Mouse (Mus musculus) limb, embryonic 11.5 days (tissue): ENCODE data around the gene Psmd11. TPM values are rescaled to one million over a fixed set of nuclear protein-coding genes. Genes with fewer than 3 reads are reported as not detected.

ENCODE experiments used
- ATAC-seq: fragments of 200-750 bp; cut with Nextera tagmentation; 2 replicates; pipeline ENCODE4 v1.8.0; 2017; ENCODE audit warnings: low read depth; ENCODE audit not compliant: insufficient number of reproducible peaks, low FRiP score, low TSS enrichment
- DNase-seq: peaks from one replicate; pipeline ENCODE4 v3.0.0-alpha.2; 2015; ENCODE audit warnings: low spot score
- H3K27ac ChIP-seq: fragments of 300-500 bp; sonication (generic); replicated peaks from 2 replicates; pipeline ENCODE4 v1.5.1; 2014; ENCODE audit warnings: low read depth, mild to moderate bottlenecking, low read length
- H3K27me3 ChIP-seq: fragments of 300-500 bp; sonication (generic); 2 replicates; pipeline ENCODE4 v1.6.1; 2014; ENCODE audit warnings: mild to moderate bottlenecking, low read length, mixed read lengths; ENCODE audit not compliant: control insufficient read depth, insufficient read depth
- H3K36me3 ChIP-seq: fragments of 300-500 bp; sonication (generic); 2 replicates; pipeline ENCODE4 v1.6.1; 2014; ENCODE audit warnings: mild to moderate bottlenecking, low read length, moderate library complexity, mixed read lengths; ENCODE audit not compliant: control insufficient read depth, insufficient read depth
- H3K4me1 ChIP-seq: fragments of 300-500 bp; sonication (generic); 2 replicates; pipeline ENCODE4 v1.6.1; 2014; ENCODE audit warnings: low read length, mixed read lengths; ENCODE audit not compliant: control insufficient read depth, insufficient read depth
- H3K4me2 ChIP-seq: fragments of 300-500 bp; sonication (generic); 2 replicates; pipeline ENCODE4 v1.6.1; 2014; ENCODE audit warnings: low read depth, mild to moderate bottlenecking, moderate library complexity; ENCODE audit not compliant: severe bottlenecking
- H3K4me3 ChIP-seq: fragments of 300-500 bp; sonication (generic); 2 replicates; pipeline ENCODE4 v1.5.1; 2014; ENCODE audit warnings: low read depth, low read length
- H3K9ac ChIP-seq: fragments of 300-500 bp; sonication (generic); 2 replicates; pipeline ENCODE4 v1.6.1; 2014; ENCODE audit warnings: mild to moderate bottlenecking, low read length
- H3K9me3 ChIP-seq: fragments of 300-500 bp; sonication (generic); 2 replicates; pipeline ENCODE4 v1.6.1; 2016; ENCODE audit warnings: low read length; ENCODE audit not compliant: control insufficient read depth
- WGBS: fragments of 180-500 bp; shearing (Covaris S2); extraction: QIAGEN DNeasy Blood & Tissue Kit; methylation state at CpG from one replicate; pipeline ENCODE4 v1.1.7; 2014; 5-methylcytosine and 5-hydroxymethylcytosine counted together
- polyA plus RNA-seq: library from polyadenylated mRNA; unstranded; fragments of >200 nt; fragmentation: Nextera tagmentation; extraction: Ambion mirVana; gene quantifications from 2 replicates; pipeline ENCODE4 v1.2.1, GENCODE M21; 2014

Gene Psmd11
- polyA plus RNA-seq, 1 experiment from 2014 or later: 334 TPM

GRCm38 (mm10) chr11:80481409-80482050, 53.1 kb downstream of the Psmd11 start:
- H3K27ac ChIP-seq: no peak overlapping the region
- no peak for DNase-seq
- no peak overlapping the region for H3K4me3 ChIP-seq
- H3K27me3 ChIP-seq: no peaks in the 10 kb centered on the region
- H3K9me3 ChIP-seq: no peaks in the 10 kb centered on the region
- H3K9ac ChIP-seq: no peak overlapping the region
- no peak for ATAC-seq
- peaks cover 7% of the 10 kb centered on the region for H3K4me1 ChIP-seq
- H3K4me2 ChIP-seq: no peak overlapping the region
- 82% methylated on average over 13 of the region's 13 CpGs for WGBS
- H3K36me3 ChIP-seq: no peaks in the 10 kb centered on the region

GRCm38 (mm10) chr11:80482347-80482746, 53.9 kb downstream of the Psmd11 start:
- Histone ChIP-seq H3K27ac (no peak overlapping the region), H3K9ac (no peak overlapping the region), H3K4me1 (peaks cover 7% of the 10 kb centered on the region), H3K27me3 (no peaks in the 10 kb centered on the region), H3K4me2 (no peak overlapping the region), H3K36me3 (no peaks in the 10 kb centered on the region), H3K9me3 (no peaks in the 10 kb centered on the region), H3K4me3 (no peak overlapping the region)
- WGBS: 77% methylated on average over 10 of the region's 10 CpGs
- ATAC-seq: no peak
- DNase-seq: no peak

- whole genome bisulfite sequencing: 91% methylated on average over 7 of the region's 7 CpGs
- H3K9me3 ChIP-seq: no peaks in the 10 kb centered on the region
- H3K4me2 ChIP-seq: no peak overlapping the region
- no peak for ATAC-seq
- peaks cover 2% of the 10 kb centered on the region for H3K4me1 ChIP-seq
- no peak for DNase-seq
- no peak overlapping the region for H3K4me3 ChIP-seq
- no peaks in the 10 kb centered on the region for H3K27me3 ChIP-seq
- H3K9ac ChIP-seq: no peak overlapping the region
- no peaks in the 10 kb centered on the region for H3K36me3 ChIP-seq
- no peak overlapping the region for H3K27ac ChIP-seq
These were observed 54.5 kb downstream of the Psmd11 start for GRCm38 (mm10) chr11:80482921-80483320.

- WGBS: 78% methylated on average over 6 of the region's 6 CpGs
- ATAC-seq (no peak), DNase-seq (no peak)
- Histone ChIP-seq H3K27me3 (no peaks in the 10 kb centered on the region), H3K36me3 (no peaks in the 10 kb centered on the region), H3K4me2 (no peak overlapping the region), H3K9ac (no peak overlapping the region), H3K4me1 (peaks cover 2% of the 10 kb centered on the region; the same call in 1 of the 2 replicates), H3K9me3 (no peaks in the 10 kb centered on the region), H3K27ac (no peak overlapping the region), H3K4me3 (no peak overlapping the region)
These were observed 55.2 kb downstream of the Psmd11 start for GRCm38 (mm10) chr11:80483536-80484067.

- Histone ChIP-seq H3K36me3 (no peaks in the 10 kb centered on the region), H3K4me1 (peaks cover 7% of the 10 kb centered on the region; the same call in 1 of the 2 replicates), H3K4me3 (no peak overlapping the region), H3K9ac (0 out of 2 replicates have a peak overlapping the region, but pooled peaks have one; percentile 9), H3K9me3 (no peaks in the 10 kb centered on the region), H3K4me2 (no peak overlapping the region), H3K27ac (no peak overlapping the region), H3K27me3 (no peaks in the 10 kb centered on the region)
- no peak for DNase-seq
- ATAC-seq: no peak
- 46% methylated on average over 12 of the region's 12 CpGs for WGBS
These were observed 55.9 kb downstream of the Psmd11 start for GRCm38 (mm10) chr11:80484191-80484791.

- peaks cover 11% of the 10 kb centered on the region; the same call in 1 of the 2 replicates for H3K4me1 ChIP-seq
- no peaks in the 10 kb centered on the region for H3K9me3 ChIP-seq
- H3K4me3 ChIP-seq: no peak overlapping the region
- no peak for ATAC-seq
- no peak overlapping the region for H3K27ac ChIP-seq
- WGBS: 81% methylated on average over 9 of the region's 9 CpGs
- no peak overlapping the region for H3K9ac ChIP-seq
- H3K27me3 ChIP-seq: no peaks in the 10 kb centered on the region
- DNase-seq: no peak
- H3K4me2 ChIP-seq: no peak overlapping the region
- no peaks in the 10 kb centered on the region for H3K36me3 ChIP-seq
These were observed 56.7 kb downstream of the Psmd11 start for GRCm38 (mm10) chr11:80485120-80485551.

GRCm38 (mm10) chr11:80485622-80486206, 57.3 kb downstream of the Psmd11 start:
- ATAC-seq (no peak), DNase-seq (no peak)
- Histone ChIP-seq H3K9me3 (no peaks in the 10 kb centered on the region), H3K4me2 (no peak overlapping the region), H3K4me1 (peaks cover 11% of the 10 kb centered on the region; the same call in 1 of the 2 replicates), H3K27me3 (no peaks in the 10 kb centered on the region), H3K36me3 (no peaks in the 10 kb centered on the region), H3K27ac (no peak overlapping the region), H3K4me3 (no peak overlapping the region), H3K9ac (no peak overlapping the region)
- WGBS: 83% methylated on average over 10 of the region's 10 CpGs

- peaks cover 11% of the 10 kb centered on the region; the same call in 1 of the 2 replicates for H3K4me1 ChIP-seq
- 73% methylated on average over 15 of the region's 15 CpGs for WGBS
- DNase-seq (no peak), ATAC-seq (no peak)
- 0 out of 2 replicates have a peak overlapping the region, but pooled peaks have one; percentile 6 for H3K27ac ChIP-seq
- no peak overlapping the region for H3K4me3 ChIP-seq
- H3K9ac ChIP-seq: no peak overlapping the region
- no peaks in the 10 kb centered on the region for H3K27me3 ChIP-seq
- no peaks in the 10 kb centered on the region for H3K9me3 ChIP-seq
- no peaks in the 10 kb centered on the region for H3K36me3 ChIP-seq
- no peak overlapping the region for H3K4me2 ChIP-seq
These were observed 59.6 kb downstream of the Psmd11 start for GRCm38 (mm10) chr11:80487904-80488587.
